In genomic region chr10:8087106-8087505, GRCm38 (mm10) we compare ENCODE assay signal across 11 mouse cellular contexts.
DNase-seq lines count a peak whose midpoint lies in the region; ATAC-seq lines count a peak whose summit lies in the region.
"Had no signal": no experiment of that assay in that cellular context is flagged by ENCODE, and none has a peak within 500 bp of the region (broad histone marks: within the 10 kb centered on the region; RNA-seq: fewer than 3 reads in every experiment).

No protein-coding gene starts in this region.

- no peak overlapping the region for H3K27ac ChIP-seq in liver, embryonic 13.5 days
- H3K27ac ChIP-seq: midbrain, embryonic 12.5 days had no signal

- H3K4me1 ChIP-seq in liver, embryonic 13.5 days (replicated peaks) = peaks cover 13% of the 10 kb centered on the region

- H3K36me3 ChIP-seq in liver, embryonic 13.5 days = no peaks in the 10 kb centered on the region
- H3K36me3 ChIP-seq: midbrain, embryonic 12.5 days had no signal

- H3K9me3 ChIP-seq in liver, embryonic 13.5 days (replicated peaks) = no peaks in the 10 kb centered on the region
- H3K9me3 ChIP-seq: midbrain, embryonic 12.5 days had no signal

- H3K4me3 ChIP-seq in liver, embryonic 13.5 days (replicated peaks) = no peak overlapping the region
- H3K4me3 ChIP-seq: midbrain, embryonic 12.5 days had no signal

- no peak overlapping the region for H3K4me2 ChIP-seq in liver, embryonic 13.5 days
- H3K4me2 ChIP-seq: midbrain, embryonic 12.5 days had no signal

- peak; percentile 3 for DNase-seq in gastrocnemius, adult 18-20 months (ENCODE audit: low spot score)
- DNase-seq in gastrocnemius, postnatal 36 days = no peak
- peak; percentile 9 for DNase-seq in ovary, postnatal 36 days (ENCODE audit: low spot score)
- DNase-seq in ovary, postnatal 10 days (ENCODE audit: low spot score) = no peak
- DNase-seq in liver, embryonic 13.5 days = no peak
- DNase-seq in testis, postnatal 14 days (ENCODE audit: low spot score) = no peak
- no peak for DNase-seq in thymus, postnatal 4 days
- no peak for DNase-seq in thymus, postnatal 0 days (ENCODE audit: low spot score)
- DNase-seq: cerebellum, adult 8-10 months had no signal

- ATAC-seq in liver, embryonic 13.5 days (ENCODE audit: low read depth) = peak; percentile 84
- ATAC-seq: CD4-positive, CD25-positive, alpha-beta regulatory T cell, adult 4 months had no signal

- H3K27me3 ChIP-seq in liver, embryonic 13.5 days = no peaks in the 10 kb centered on the region
- H3K27me3 ChIP-seq: midbrain, embryonic 12.5 days had no signal

- WGBS in liver, embryonic 13.5 days (ENCODE audit: insufficient replicate concordance) = 50% methylated on average over 2 of the region's 2 CpGs

- intact Hi-C loops in gastrocnemius, postnatal 36 days (cut with DNase I) = no loop called here

- no peak overlapping the region for H3K9ac ChIP-seq in liver, embryonic 13.5 days
- H3K9ac ChIP-seq: midbrain, embryonic 12.5 days had no signal

Comparison
In these comparisons a context has a peak if more than half of its experiments do, and no peak if none do; other contexts are left out.
1. DNase-seq: peak in gastrocnemius, adult 18-20 months (single experiment) and ovary, postnatal 36 days (single experiment); none in gastrocnemius, postnatal 36 days (0 of 2), ovary, postnatal 10 days (single experiment), liver, embryonic 13.5 days (single experiment), testis, postnatal 14 days (single experiment), thymus, postnatal 4 days (single experiment) and thymus, postnatal 0 days (single experiment).